Mouse (Mus musculus) cortical plate, adult 2 months (tissue): ENCODE measurements around the gene Syt11.

ENCODE experiments used
- CTCF ChIP-seq: fragments of 200-500 bp; IDR thresholded peaks from 2 replicates; pipeline ENCODE4 v1.5.1; 2011; ENCODE audit warnings: mild to moderate bottlenecking, control low read depth, low read length; ENCODE audit not compliant: insufficient read depth; ENCODE audit errors: extremely low read depth
- POLR2A ChIP-seq: fragments of 200-500 bp; IDR thresholded peaks from 2 replicates; pipeline ENCODE4 v1.6.1; 2011; ENCODE audit warnings: mild to moderate bottlenecking, low read length, control low read depth; ENCODE audit not compliant: insufficient read depth; ENCODE audit errors: extremely low read depth

GRCm38 (mm10) chr3:88738641-88739040 is 36.3 kb downstream of the Syt11 start:
- peak; percentile 73 for TF ChIP-seq CTCF
- TF ChIP-seq POLR2A = no peak
